Comparison of ENCODE assay signal across 27 mouse cellular contexts in the genomic region with DNA sequence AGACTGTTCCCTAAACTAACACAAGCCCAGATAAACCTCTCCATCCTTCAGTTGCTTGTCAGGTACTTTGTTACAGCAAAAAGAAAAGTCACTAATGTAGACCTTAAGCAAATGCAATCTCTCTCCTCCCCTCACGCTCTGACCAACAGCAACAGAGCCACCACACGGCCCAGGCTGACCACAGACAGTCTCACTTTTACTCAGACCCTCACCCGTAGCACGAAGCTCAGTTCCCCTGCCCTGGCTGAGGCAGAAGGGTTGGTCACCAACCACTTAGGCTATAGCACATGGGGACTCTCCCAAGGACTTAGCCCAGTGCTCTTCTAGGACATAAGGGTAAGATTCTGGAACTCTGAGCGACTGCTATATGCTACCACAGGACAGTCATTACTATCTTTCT. TPM values are rescaled to one million over a fixed set of nuclear protein-coding genes. Genes with fewer than 3 reads are reported as not detected.
"Had no signal": no experiment of that assay in that cellular context is flagged by ENCODE, and none has a peak within 500 bp of the region (broad histone marks: within the 10 kb centered on the region; RNA-seq: fewer than 3 reads in every experiment).

No protein-coding gene starts in this region.

- H3K9ac ChIP-seq: heart, embryonic 12.5 days; hindbrain, embryonic 13.5 days; hindbrain, embryonic 15.5 days; limb, embryonic 12.5 days; liver, embryonic 13.5 days; liver, embryonic 15.5 days; liver, postnatal 0 days had no signal

- ATAC-seq: hindbrain, postnatal 0 days; intestine, embryonic 16.5 days; liver, postnatal 0 days had no signal

- H3K27me3 ChIP-seq: heart, embryonic 12.5 days; hindbrain, embryonic 13.5 days; hindbrain, embryonic 15.5 days; limb, embryonic 12.5 days; liver, embryonic 13.5 days; liver, embryonic 15.5 days had no signal

- H3K4me2 ChIP-seq: heart, embryonic 12.5 days; hindbrain, embryonic 13.5 days; hindbrain, embryonic 15.5 days; limb, embryonic 12.5 days; liver, embryonic 11.5 days; liver, embryonic 13.5 days; liver, embryonic 15.5 days had no signal

- H3K4me3 ChIP-seq: gastrocnemius, adult 2 months; heart, adult 2 months; heart, embryonic 10.5 days; heart, embryonic 12.5 days; hindbrain, embryonic 10.5 days; hindbrain, embryonic 13.5 days; hindbrain, embryonic 15.5 days; layer of hippocampus, adult 2 months; left cerebral cortex, adult 2 months; limb, embryonic 10.5 days; limb, embryonic 12.5 days; liver, embryonic 13.5 days; liver, embryonic 15.5 days had no signal

- DNase-seq: gastrocnemius, adult 2 months; gastrocnemius, postnatal 10 days; gastrocnemius, postnatal 25 days; heart, adult 2 months; heart, postnatal 14 days; heart, postnatal 4 days; kidney, adult 11 months; kidney, adult 8-10 months; kidney, postnatal 10 days; kidney, postnatal 4 days; liver; liver, embryonic 13.5 days; liver, postnatal 0 days had no signal

- H3K4me1 ChIP-seq: hindbrain, embryonic 10.5 days; hindbrain, embryonic 13.5 days; hindbrain, embryonic 15.5 days; limb, embryonic 10.5 days; limb, embryonic 12.5 days; liver, embryonic 13.5 days; liver, embryonic 15.5 days had no signal

- H3K27ac ChIP-seq: gastrocnemius, adult 2 months; heart, adult 2 months; heart, embryonic 10.5 days; hindbrain, embryonic 10.5 days; hindbrain, embryonic 13.5 days; hindbrain, embryonic 15.5 days; hindbrain, postnatal 0 days; layer of hippocampus, adult 2 months; left cerebral cortex, adult 2 months; limb, embryonic 10.5 days; limb, embryonic 12.5 days; liver, embryonic 13.5 days; liver, embryonic 15.5 days had no signal

- H3K9me3 ChIP-seq: heart, embryonic 10.5 days; heart, embryonic 12.5 days; hindbrain, embryonic 10.5 days; hindbrain, embryonic 13.5 days; hindbrain, embryonic 15.5 days; limb, embryonic 10.5 days; limb, embryonic 12.5 days; liver, embryonic 13.5 days; liver, embryonic 15.5 days had no signal

RNA-seq across cellular contexts. Expression of gene Eva1c, which starts 27.7 kb away (rescaled TPM):
- total RNA-seq: granulocyte monocyte progenitor cell, adult 5-6 weeks had no signal
